In the genomic region with DNA sequence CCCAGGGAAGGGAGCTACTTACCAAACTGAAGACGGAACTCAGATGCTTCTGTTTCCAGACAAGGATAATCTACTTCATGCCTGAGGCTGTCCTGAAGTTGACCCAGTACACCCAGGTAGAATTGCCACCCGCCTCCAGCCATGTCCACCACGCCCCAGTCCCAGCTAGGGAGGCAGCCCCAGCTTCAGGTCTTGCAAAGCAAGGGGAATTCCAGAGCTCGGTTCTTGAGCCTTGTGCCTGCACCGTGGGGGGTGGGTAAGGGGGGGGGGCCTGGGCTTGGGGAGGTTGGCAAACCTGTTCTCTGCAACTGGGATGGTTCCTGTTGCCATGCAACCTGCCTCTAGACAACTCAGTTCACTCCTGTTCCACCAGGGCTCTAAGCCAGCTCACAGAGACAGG, we compare ENCODE assay signal across 11 mouse cellular contexts. TPM values are rescaled to one million over a fixed set of nuclear protein-coding genes. Genes with fewer than 3 reads are reported as not detected.
DNase-seq lines count a peak whose midpoint lies in the region; ATAC-seq lines count a peak whose summit lies in the region.
"Had no signal": no experiment of that assay in that cellular context is flagged by ENCODE, and none has a peak within 500 bp of the region (broad histone marks: within the 10 kb centered on the region; RNA-seq: fewer than 3 reads in every experiment).

No protein-coding gene starts in this region.

- H3K4me3 ChIP-seq in limb, embryonic 12.5 days (replicated peaks), result 0 out of 2 replicates have a peak overlapping the region, but pooled peaks have one; percentile 11
- no peak overlapping the region for H3K4me3 ChIP-seq in limb, embryonic 10.5 days
- peak overlapping the region; percentile 59; the same call in 1 of the 2 replicates for H3K4me3 ChIP-seq in limb, embryonic 15.5 days

- 0 out of 2 replicates have a peak overlapping the region, but pooled peaks have one; percentile 13 for H3K4me2 ChIP-seq in limb, embryonic 12.5 days
- peak overlapping the region; percentile 90 for H3K4me2 ChIP-seq in limb, embryonic 15.5 days

- H3K27me3 ChIP-seq in limb, embryonic 12.5 days, result peaks cover 97% of the 10 kb centered on the region
- H3K27me3 ChIP-seq in limb, embryonic 10.5 days (ENCODE audit: low read depth, poor library complexity, severe bottlenecking), result peaks cover 99% of the 10 kb centered on the region
- peaks cover 89% of the 10 kb centered on the region for H3K27me3 ChIP-seq in limb, embryonic 15.5 days

- 16% methylated on average over 5 of the region's 5 CpGs for WGBS in limb, embryonic 12.5 days
- 18% methylated on average over 5 of the region's 5 CpGs for WGBS in limb, embryonic 10.5 days
- 35% methylated on average over 5 of the region's 5 CpGs for WGBS in limb, embryonic 15.5 days

- no peak overlapping the region for H3K9ac ChIP-seq in limb, embryonic 12.5 days (replicated peaks)
- no peak overlapping the region for H3K9ac ChIP-seq in limb, embryonic 15.5 days

- ATAC-seq in limb, embryonic 12.5 days (ENCODE audit: insufficient number of reproducible peaks, insufficient read depth, low FRiP score, low TSS enrichment, low read depth), result no peak
- no peak for ATAC-seq in limb, embryonic 15.5 days (ENCODE audit: insufficient number of reproducible peaks, low FRiP score, low TSS enrichment, low read depth)
- no peak for ATAC-seq in monocyte, adult 5-6 weeks (replicated peaks; ENCODE audit: insufficient number of reproducible peaks, low FRiP score, low TSS enrichment, poor library complexity, severe bottlenecking)

- H3K9me3 ChIP-seq in limb, embryonic 12.5 days, result no peaks in the 10 kb centered on the region
- H3K9me3 ChIP-seq in limb, embryonic 10.5 days (replicated peaks), result no peaks in the 10 kb centered on the region
- no peaks in the 10 kb centered on the region for H3K9me3 ChIP-seq in limb, embryonic 15.5 days

- no peaks in the 10 kb centered on the region for H3K36me3 ChIP-seq in limb, embryonic 12.5 days
- no peaks in the 10 kb centered on the region for H3K36me3 ChIP-seq in limb, embryonic 10.5 days
- no peaks in the 10 kb centered on the region for H3K36me3 ChIP-seq in limb, embryonic 15.5 days

- peaks cover 18% of the 10 kb centered on the region for H3K4me1 ChIP-seq in limb, embryonic 12.5 days (replicated peaks)
- peaks cover 47% of the 10 kb centered on the region for H3K4me1 ChIP-seq in limb, embryonic 10.5 days
- peaks cover 68% of the 10 kb centered on the region for H3K4me1 ChIP-seq in limb, embryonic 15.5 days

- no peak overlapping the region for H3K27ac ChIP-seq in limb, embryonic 12.5 days
- H3K27ac ChIP-seq in limb, embryonic 10.5 days, result no peak overlapping the region
- H3K27ac ChIP-seq in limb, embryonic 15.5 days, result no peak overlapping the region

- no peak for DNase-seq in limb, embryonic 10.5 days (ENCODE audit: low spot score)
- DNase-seq in ES-CJ7 (ENCODE audit: low read depth, low spot score) (peak; percentile 16), R1 (ENCODE audit: low read depth, low spot score) (peak; percentile 34)
- DNase-seq in right cerebral cortex, adult 2 months (ENCODE audit: low spot score in 2 of 2), result no peak
- no peak for DNase-seq in Muller cell, postnatal 12 days (ENCODE audit: inconsistent ontology term)
- DNase-seq: adrenal gland, postnatal 14 days; cerebellum, postnatal 14 days; thymus, postnatal 36 days had no signal

RNA-seq across cellular contexts. Expression of a gene that starts 2.1 kb away (rescaled TPM):
- 2.6 and 6.9 TPM in 2 replicates for polyA plus RNA-seq in limb, embryonic 12.5 days (2016; fragmentation: Nextera tagmentation; extraction: Ambion mirVana)
- polyA plus RNA-seq in limb, embryonic 10.5 days (2016; fragmentation: Nextera tagmentation; extraction: Ambion mirVana), result 1.3 and 1.4 TPM in 2 replicates
- polyA plus RNA-seq in limb, embryonic 15.5 days (2015; fragmentation: Nextera tagmentation; extraction: Ambion mirVana), result 10.0 and 13.2 TPM in 2 replicates
- total RNA-seq in monocyte, adult 5-6 weeks (2017), result not detected in 3 replicates

Comparison
In these comparisons a context has a peak if more than half of its experiments do, and no peak if none do; other contexts are left out.
1. DNase-seq: peak in ES-CJ7 (single experiment) and R1 (single experiment); none in limb, embryonic 10.5 days (single experiment), right cerebral cortex, adult 2 months (0 of 2) and Muller cell, postnatal 12 days (single experiment).